Mouse (Mus musculus) hindbrain, embryonic 14.5 days (tissue): ENCODE measurements around the gene Prh1. TPM values are rescaled to one million over a fixed set of nuclear protein-coding genes. Genes with fewer than 3 reads are reported as not detected.
"Not testable (repeated sequence)": the region's sequence is repeated elsewhere in the genome, so short reads cannot be mapped to it uniquely, and the experiment has no call there.

Source experiments
- ATAC-seq: fragments of 200-750 bp; cut with Nextera tagmentation; 2 replicates; pipeline ENCODE4 v1.8.0; 2017; ENCODE audit warnings: moderate number of reproducible peaks, mild to moderate bottlenecking, moderate TSS enrichment, moderate library complexity; ENCODE audit not compliant: low FRiP score
- DNase-seq: peaks from one replicate; pipeline ENCODE4 v3.0.0-alpha.2; 2015; ENCODE audit warnings: low spot score
- H3K27ac ChIP-seq: fragments of 300-500 bp; sonication (generic); 2 replicates; pipeline ENCODE4 v1.5.1; 2014; ENCODE audit warnings: mild to moderate bottlenecking, moderate library complexity
- H3K27me3 ChIP-seq: fragments of 300-500 bp; sonication (generic); 2 replicates; pipeline ENCODE4 v1.6.1; 2014; ENCODE audit warnings: mild to moderate bottlenecking, low read length, mixed read lengths; ENCODE audit not compliant: control insufficient read depth, insufficient read depth
- H3K36me3 ChIP-seq: fragments of 300-500 bp; sonication (generic); replicated peaks from 2 replicates; pipeline ENCODE4 v1.6.1; 2014; ENCODE audit not compliant: control insufficient read depth, insufficient read depth
- H3K4me1 ChIP-seq: fragments of 300-500 bp; sonication (generic); replicated peaks from 2 replicates; pipeline ENCODE4 v1.6.1; 2014; ENCODE audit warnings: antibody characterized with exemption, low read length, mixed read lengths; ENCODE audit not compliant: control insufficient read depth, insufficient read depth
- H3K4me2 ChIP-seq: fragments of 300-500 bp; sonication (generic); replicated peaks from 2 replicates; pipeline ENCODE4 v1.6.1; 2014; ENCODE audit warnings: mild to moderate bottlenecking, moderate library complexity
- H3K4me3 ChIP-seq: fragments of 300-500 bp; sonication (generic); replicated peaks from 2 replicates; pipeline ENCODE4 v1.5.1; 2014; ENCODE audit warnings: mild to moderate bottlenecking, low read length
- H3K9ac ChIP-seq: fragments of 300-500 bp; sonication (generic); 2 replicates; pipeline ENCODE4 v1.6.1; 2014
- H3K9me3 ChIP-seq: fragments of 300-500 bp; sonication (generic); 2 replicates; pipeline ENCODE4 v1.6.1; 2016; ENCODE audit warnings: low read length; ENCODE audit not compliant: control insufficient read depth
- WGBS: fragments of 180-500 bp; shearing (Covaris S2); extraction: QIAGEN DNeasy Blood & Tissue Kit; methylation state at CpG from one replicate; pipeline ENCODE4 v1.1.7; 2014; 5-methylcytosine and 5-hydroxymethylcytosine counted together
- polyA plus RNA-seq: library from polyadenylated mRNA; unstranded; fragments of >200 nt; fragmentation: Nextera tagmentation; extraction: Ambion mirVana; gene quantifications from 2 replicates; pipeline ENCODE4 v1.2.1, GENCODE M21; 2014

Prh1 gene
- not detected in 2 replicates for polyA plus RNA-seq

DNA sequence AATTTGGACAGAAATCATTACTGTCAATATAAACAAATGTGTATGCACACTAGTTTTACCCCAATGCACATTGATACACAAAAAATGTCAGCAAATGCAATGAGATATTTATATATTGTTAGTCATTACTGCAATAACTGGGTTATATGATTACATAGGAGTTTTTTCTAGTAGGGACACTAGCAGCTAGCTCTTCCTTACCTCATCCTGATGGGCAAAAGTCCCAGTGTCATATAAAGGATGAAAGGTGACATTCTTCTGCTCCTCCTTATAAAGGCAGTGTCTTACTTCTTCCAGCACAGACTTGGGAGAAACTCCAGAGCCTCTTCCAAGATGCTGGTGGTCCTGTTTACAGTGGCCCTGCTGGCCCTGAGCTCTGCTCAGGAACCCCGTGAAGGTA lies at the start of gene Prh1:
Gene Prh1 (plus strand): TSS at position 301 of the 400 bp plus-strand sequence.
- not testable (repeated sequence) for H3K4me3 ChIP-seq, H3K27ac ChIP-seq, ATAC-seq, H3K4me2 ChIP-seq, H3K4me1 ChIP-seq, H3K27me3 ChIP-seq, DNase-seq, H3K9ac ChIP-seq, H3K36me3 ChIP-seq
- WGBS = 93% methylated on average over 1 of the region's 1 CpGs
- H3K9me3 ChIP-seq = peaks cover 11% of the 10 kb centered on the region

DNA sequence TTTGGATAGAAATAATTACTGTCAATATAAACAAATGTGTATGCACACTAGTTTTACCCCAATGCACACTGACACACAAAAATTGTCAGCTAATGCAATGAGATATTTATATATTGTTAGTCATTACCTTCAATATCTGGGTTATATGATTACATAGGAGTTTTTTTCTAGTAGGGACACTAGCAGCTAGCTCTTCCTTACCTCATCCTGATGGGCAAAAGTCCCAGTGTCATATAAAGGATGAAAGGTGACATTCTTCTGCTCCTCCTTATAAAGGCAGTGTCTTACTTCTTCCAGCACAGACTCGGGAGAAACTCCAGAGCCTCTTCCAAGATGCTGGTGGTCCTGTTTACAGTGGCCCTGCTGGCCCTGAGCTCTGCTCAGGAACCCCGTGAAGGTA lies 26.0 kb downstream of the Prh1 start, which contains the start of gene Prp2:
Gene Prp2 (plus strand): TSS at position 301 of the 400 bp plus-strand sequence.
- DNase-seq, H3K9me3 ChIP-seq, H3K27ac ChIP-seq, H3K4me2 ChIP-seq, H3K36me3 ChIP-seq, H3K4me3 ChIP-seq, H3K27me3 ChIP-seq, ATAC-seq, H3K4me1 ChIP-seq, H3K9ac ChIP-seq: not testable (repeated sequence)
- WGBS = 82% methylated on average over 2 of the region's 2 CpGs

Other genes starting within 250 kb of the Prh1 start
- gene Gm8882, start 205.7 kb upstream of the Prh1 start, polyA plus RNA-seq = not detected in 2 replicates
- not detected in 2 replicates for gene Prp2, start 26.1 kb downstream of the Prh1 start, polyA plus RNA-seq
- gene A630073D07Rik, start 81.7 kb downstream of the Prh1 start, polyA plus RNA-seq = not detected in 2 replicates
- not detected in 2 replicates for gene Tas2r120, start 87.1 kb downstream of the Prh1 start, polyA plus RNA-seq
- not detected in 2 replicates for gene Tas2r121, start 131.2 kb downstream of the Prh1 start, polyA plus RNA-seq
- gene Tas2r122, start 142.1 kb downstream of the Prh1 start, polyA plus RNA-seq = not detected in 2 replicates
- gene Tas2r115, start 168.2 kb downstream of the Prh1 start, polyA plus RNA-seq = not detected in 2 replicates
- not detected in 2 replicates for gene Tas2r124, start 184.9 kb downstream of the Prh1 start, polyA plus RNA-seq
- gene Tas2r102, start 192.3 kb downstream of the Prh1 start, polyA plus RNA-seq = not detected in 2 replicates
- not detected in 2 replicates for gene Tas2r136, start 208.4 kb downstream of the Prh1 start, polyA plus RNA-seq
- not detected in 2 replicates for gene Tas2r117, start 233.0 kb downstream of the Prh1 start, polyA plus RNA-seq